Mouse (Mus musculus): ENCODE results near the gene Cd5.

The Cd5 gene

GRCm38 (mm10) chr19:10763381-10764031 is 24.7 kb upstream of the Cd5 start:
- Histone ChIP-seq H3K4me1 (replicated peaks; ENCODE audit: low read depth, low read length) (no peaks in the 10 kb centered on the region), H3K4me3 (replicated peaks; ENCODE audit: low read length) (no peak overlapping the region), H3K27me3 (ENCODE audit: insufficient read depth, low read length) (0 out of 2 replicates have a peak, but pooled peaks cover 4% of the 10 kb centered on the region), H3K36me3 (ENCODE audit: insufficient read depth, low read length) (no peaks in the 10 kb centered on the region), H3K9me3 (ENCODE audit: low read length) (no peaks in the 10 kb centered on the region)
- TF ChIP-seq NANOG (IDR thresholded peaks at IDR 0.05; ENCODE audit: borderline replicate concordance, low read length) (no peak), POU5F1 (IDR thresholded peaks at IDR 0.05; ENCODE audit: borderline replicate concordance, low read length) (no peak), CTCF (conservative IDR thresholded peaks at IDR 0.05; ENCODE audit: low read length) (no peak)

- 0 out of 2 replicates have a peak, but pooled peaks cover 4% of the 10 kb centered on the region for H3K27me3 ChIP-seq (ENCODE audit: insufficient read depth, low read length)
- H3K4me3 ChIP-seq (replicated peaks; ENCODE audit: low read length): no peak overlapping the region
- no peaks in the 10 kb centered on the region for H3K9me3 ChIP-seq (ENCODE audit: low read length)
- H3K4me1 ChIP-seq (replicated peaks; ENCODE audit: low read depth, low read length): no peaks in the 10 kb centered on the region
- TF ChIP-seq POU5F1 (IDR thresholded peaks at IDR 0.05; ENCODE audit: borderline replicate concordance, low read length): no peak
- no peak for TF ChIP-seq CTCF (conservative IDR thresholded peaks at IDR 0.05; ENCODE audit: low read length)
- no peak for TF ChIP-seq NANOG (IDR thresholded peaks at IDR 0.05; ENCODE audit: borderline replicate concordance, low read length)
- H3K36me3 ChIP-seq (ENCODE audit: insufficient read depth, low read length): no peaks in the 10 kb centered on the region
Observed at GRCm38 (mm10) chr19:10762468-10762867, 23.7 kb upstream of the Cd5 start.

GRCm38 (mm10) chr19:10761794-10762415 is 23.1 kb upstream of the Cd5 start:
- Histone ChIP-seq H3K4me1 (replicated peaks; ENCODE audit: low read depth, low read length) (no peaks in the 10 kb centered on the region), H3K9me3 (ENCODE audit: low read length) (no peaks in the 10 kb centered on the region), H3K27me3 (ENCODE audit: insufficient read depth, low read length) (0 out of 2 replicates have a peak, but pooled peaks cover 4% of the 10 kb centered on the region), H3K4me3 (replicated peaks; ENCODE audit: low read length) (no peak overlapping the region), H3K36me3 (ENCODE audit: insufficient read depth, low read length) (no peaks in the 10 kb centered on the region)
- no peak for TF ChIP-seq NANOG (IDR thresholded peaks at IDR 0.05; ENCODE audit: borderline replicate concordance, low read length)

DNA sequence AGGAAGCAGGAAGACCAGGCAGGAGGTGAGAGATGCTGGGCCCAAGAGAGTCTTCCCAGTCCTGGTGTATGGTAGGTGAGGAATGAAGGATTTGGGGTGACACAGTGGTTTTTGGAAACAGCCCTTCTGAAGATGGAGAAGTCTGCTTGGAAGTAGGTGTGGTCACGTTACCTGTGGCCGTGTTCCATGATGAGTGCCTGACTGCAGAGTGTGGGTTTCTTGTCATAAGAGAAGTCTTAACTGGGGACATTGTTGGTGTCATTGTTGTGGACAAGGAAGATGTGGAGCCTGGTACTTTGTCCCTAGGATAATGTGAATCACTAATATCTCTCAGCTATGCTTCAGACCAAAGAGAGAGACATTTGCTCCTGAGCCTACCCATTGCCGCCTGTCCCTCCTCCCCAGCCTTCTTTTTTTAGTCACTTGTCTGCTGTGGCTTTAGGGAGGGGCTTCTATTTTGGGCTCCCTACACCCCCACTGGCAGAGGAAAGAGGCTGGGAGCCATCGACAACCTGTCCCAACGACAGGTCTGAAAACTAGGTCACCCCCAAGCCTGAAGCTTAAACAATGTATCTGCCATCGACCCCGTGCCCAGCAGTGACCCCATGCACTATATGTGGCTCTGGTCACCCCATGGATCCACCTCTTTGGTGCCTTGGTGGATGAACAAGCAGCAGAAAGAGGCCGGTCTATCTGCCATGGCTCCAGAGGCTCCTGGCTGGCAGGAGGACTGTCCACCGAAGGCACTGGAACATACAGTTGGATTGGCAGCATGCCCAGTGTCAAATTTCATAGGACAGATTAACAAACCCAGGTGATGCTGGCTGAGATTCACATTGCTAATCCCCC is 21.4 kb upstream of the Cd5 start:
- Histone ChIP-seq H3K36me3 (ENCODE audit: insufficient read depth, low read length) (no peaks in the 10 kb centered on the region), H3K27me3 (ENCODE audit: insufficient read depth, low read length) (0 out of 2 replicates have a peak, but pooled peaks cover 4% of the 10 kb centered on the region), H3K4me1 (replicated peaks; ENCODE audit: low read depth, low read length) (no peaks in the 10 kb centered on the region), H3K4me3 (replicated peaks; ENCODE audit: low read length) (no peak overlapping the region), H3K9me3 (ENCODE audit: low read length) (no peaks in the 10 kb centered on the region)
- no peak for TF ChIP-seq CTCF (conservative IDR thresholded peaks at IDR 0.05; ENCODE audit: low read length)
- no peak for TF ChIP-seq NANOG (IDR thresholded peaks at IDR 0.05; ENCODE audit: borderline replicate concordance, low read length)
- TF ChIP-seq POU5F1 (IDR thresholded peaks at IDR 0.05; ENCODE audit: borderline replicate concordance, low read length): no peak

GRCm38 (mm10) chr19:10759525-10759924 is 20.7 kb upstream of the Cd5 start:
- H3K27me3 ChIP-seq (ENCODE audit: insufficient read depth, low read length): 0 out of 2 replicates have a peak, but pooled peaks cover 4% of the 10 kb centered on the region
- H3K36me3 ChIP-seq (ENCODE audit: insufficient read depth, low read length): no peaks in the 10 kb centered on the region
- H3K4me1 ChIP-seq (replicated peaks; ENCODE audit: low read depth, low read length): no peaks in the 10 kb centered on the region
- no peaks in the 10 kb centered on the region for H3K9me3 ChIP-seq (ENCODE audit: low read length)
- H3K4me3 ChIP-seq (replicated peaks; ENCODE audit: low read length): no peak overlapping the region
- no peak for TF ChIP-seq CTCF (conservative IDR thresholded peaks at IDR 0.05; ENCODE audit: low read length)
- TF ChIP-seq POU5F1 (IDR thresholded peaks at IDR 0.05; ENCODE audit: borderline replicate concordance, low read length): no peak
- TF ChIP-seq NANOG (IDR thresholded peaks at IDR 0.05; ENCODE audit: borderline replicate concordance, low read length): no peak

- Histone ChIP-seq H3K4me1 (replicated peaks; ENCODE audit: low read depth, low read length) (no peaks in the 10 kb centered on the region), H3K27me3 (ENCODE audit: insufficient read depth, low read length) (0 out of 2 replicates have a peak, but pooled peaks cover 4% of the 10 kb centered on the region), H3K9me3 (ENCODE audit: low read length) (no peaks in the 10 kb centered on the region), H3K4me3 (replicated peaks; ENCODE audit: low read length) (no peak overlapping the region), H3K36me3 (ENCODE audit: insufficient read depth, low read length) (no peaks in the 10 kb centered on the region)
- TF ChIP-seq CTCF (conservative IDR thresholded peaks at IDR 0.05; ENCODE audit: low read length): no peak
- no peak for TF ChIP-seq POU5F1 (IDR thresholded peaks at IDR 0.05; ENCODE audit: borderline replicate concordance, low read length)
- TF ChIP-seq NANOG (IDR thresholded peaks at IDR 0.05; ENCODE audit: borderline replicate concordance, low read length): no peak
Observed at GRCm38 (mm10) chr19:10758708-10759107, 19.9 kb upstream of the Cd5 start.

- TF ChIP-seq NANOG (IDR thresholded peaks at IDR 0.05; ENCODE audit: borderline replicate concordance, low read length): no peak
- TF ChIP-seq CTCF (conservative IDR thresholded peaks at IDR 0.05; ENCODE audit: low read length): no peak
- TF ChIP-seq POU5F1 (IDR thresholded peaks at IDR 0.05; ENCODE audit: borderline replicate concordance, low read length): no peak
- 0 out of 2 replicates have a peak, but pooled peaks cover 4% of the 10 kb centered on the region for H3K27me3 ChIP-seq (ENCODE audit: insufficient read depth, low read length)
Observed at GRCm38 (mm10) chr19:10757526-10757925, 18.7 kb upstream of the Cd5 start.

GRCm38 (mm10) chr19:10757125-10757524 is 18.3 kb upstream of the Cd5 start:
- no peak overlapping the region for H3K4me3 ChIP-seq (replicated peaks; ENCODE audit: low read length)
- peaks cover 2% of the 10 kb centered on the region; the same call in 1 of the 2 replicates for H3K4me1 ChIP-seq (replicated peaks; ENCODE audit: low read depth, low read length)
- H3K9me3 ChIP-seq (ENCODE audit: low read length): no peaks in the 10 kb centered on the region
- no peaks in the 10 kb centered on the region for H3K36me3 ChIP-seq (ENCODE audit: insufficient read depth, low read length)
- TF ChIP-seq POU5F1 (IDR thresholded peaks at IDR 0.05; ENCODE audit: borderline replicate concordance, low read length): no peak
- TF ChIP-seq CTCF (conservative IDR thresholded peaks at IDR 0.05; ENCODE audit: low read length): no peak
- 0 out of 2 replicates have a peak, but pooled peaks cover 4% of the 10 kb centered on the region for H3K27me3 ChIP-seq (ENCODE audit: insufficient read depth, low read length)

More at GRCm38 (mm10) chr19:10757526-10757925, 18.7 kb upstream of the Cd5 start:
- no peaks in the 10 kb centered on the region for H3K36me3 ChIP-seq (ENCODE audit: insufficient read depth, low read length)
- no peak overlapping the region for H3K4me3 ChIP-seq (replicated peaks; ENCODE audit: low read length)
- no peaks in the 10 kb centered on the region for H3K4me1 ChIP-seq (replicated peaks; ENCODE audit: low read depth, low read length)
- H3K9me3 ChIP-seq (ENCODE audit: low read length): no peaks in the 10 kb centered on the region

Measured in E14TG2a.4 (cell line).